Comparison of ENCODE assay signal across 13 mouse cellular contexts in genomic region chr11:106588781-106589180, GRCm38 (mm10). TPM values are rescaled to one million over a fixed set of nuclear protein-coding genes. Genes with fewer than 3 reads are reported as not detected.
A peak's percentile ranks its signal among the peaks of the same experiment; 100 is the strongest.
DNase-seq lines count a peak whose midpoint lies in the region; ATAC-seq and TF ChIP-seq lines count a peak whose summit lies in the region.
"Had no signal": no experiment of that assay in that cellular context is flagged by ENCODE, and none has a peak within 500 bp of the region (broad histone marks: within the 10 kb centered on the region; RNA-seq: fewer than 3 reads in every experiment).

No protein-coding gene starts in this region.

- H3K79me2 ChIP-seq in C2C12 (ENCODE audit: control insufficient read depth, insufficient read depth) = peaks cover 5% of the 10 kb centered on the region

- no peak overlapping the region for H3K9ac ChIP-seq in forebrain, embryonic 11.5 days (ENCODE audit: low read length)
- H3K9ac ChIP-seq: embryonic facial prominence, embryonic 13.5 days; forebrain, embryonic 12.5 days; intestine, embryonic 15.5 days had no signal

- 0 out of 2 replicates have a peak, but pooled peaks have one; percentile 27 for ATAC-seq in megakaryocyte-erythroid progenitor cell, adult 5-6 weeks (replicated peaks; ENCODE audit: low FRiP score, low TSS enrichment, poor library complexity, severe bottlenecking)
- no peak for ATAC-seq in forebrain, embryonic 11.5 days (replicated peaks; ENCODE audit: low FRiP score)

- no peak for TF ChIP-seq CTCF in C2C12 (IDR thresholded peaks at IDR 0.05; ENCODE audit: control insufficient read depth, insufficient read depth, insufficient read length)

- intact Hi-C loops in heart, postnatal 25 days (cut with DNase I) = no loop called here
- intact Hi-C loops in left cerebral cortex, postnatal 4 days (cut with DNase I) = no loop called here

- no peaks in the 10 kb centered on the region for H3K27me3 ChIP-seq in C2C12 (ENCODE audit: control insufficient read depth, insufficient read depth, insufficient read length)
- no peaks in the 10 kb centered on the region for H3K27me3 ChIP-seq in forebrain, embryonic 11.5 days (ENCODE audit: control insufficient read depth, insufficient read depth, low read length)
- H3K27me3 ChIP-seq: embryonic facial prominence, embryonic 13.5 days; forebrain, embryonic 12.5 days; intestine, embryonic 15.5 days had no signal

- peak overlapping the region; percentile 22 for H3K4me3 ChIP-seq in C2C12 (ENCODE audit: insufficient read depth, poor library complexity, severe bottlenecking)
- H3K4me3 ChIP-seq in forebrain, embryonic 11.5 days (ENCODE audit: low read depth, low read length) = no peak overlapping the region
- H3K4me3 ChIP-seq: embryonic facial prominence, embryonic 13.5 days; forebrain, embryonic 12.5 days; intestine, embryonic 15.5 days had no signal

- no peak overlapping the region for H3ac ChIP-seq in C2C12 (ENCODE audit: control insufficient read depth, insufficient read length, low read depth)

- H3K79me3 ChIP-seq in C2C12 (ENCODE audit: low read depth) = peaks cover 3% of the 10 kb centered on the region

- no peak overlapping the region for H3K27ac ChIP-seq in forebrain, embryonic 11.5 days (ENCODE audit: low read depth, low read length)
- H3K27ac ChIP-seq: embryonic facial prominence, embryonic 13.5 days; forebrain, embryonic 12.5 days; intestine, embryonic 15.5 days had no signal

- DNase-seq in heart, adult 9 months (ENCODE audit: low spot score in 2 of 2) = peak; percentile 28 to 30
- DNase-seq in heart, postnatal 25 days (ENCODE audit: low spot score) = no peak
- peak; percentile 83 for DNase-seq in fibroblast of lung, adult 2 months (ENCODE audit: low read depth)
- no peak for DNase-seq in left cerebral cortex, postnatal 4 days
- DNase-seq in forebrain, embryonic 11.5 days (ENCODE audit: low spot score) = no peak
- DNase-seq: adrenal gland, postnatal 36 days; lung, adult 2 months; right cerebral cortex, postnatal 14 days had no signal

- H3K4me1 ChIP-seq in forebrain, embryonic 11.5 days (replicated peaks; ENCODE audit: control insufficient read depth, insufficient read depth, low read length) = no peaks in the 10 kb centered on the region

- no peak overlapping the region for H3K4me2 ChIP-seq in forebrain, embryonic 11.5 days (ENCODE audit: low read depth, low read length, severe bottlenecking)
- H3K4me2 ChIP-seq: embryonic facial prominence, embryonic 13.5 days; forebrain, embryonic 12.5 days; intestine, embryonic 15.5 days had no signal

- WGBS in forebrain, embryonic 11.5 days = 60% methylated on average over 8 of the region's 8 CpGs

- no peaks in the 10 kb centered on the region for H3K9me3 ChIP-seq in forebrain, embryonic 11.5 days (ENCODE audit: control insufficient read depth, low read length)
- H3K9me3 ChIP-seq: embryonic facial prominence, embryonic 13.5 days; forebrain, embryonic 12.5 days; intestine, embryonic 15.5 days had no signal

- H3K36me3 ChIP-seq in C2C12 (ENCODE audit: control insufficient read depth, insufficient read depth) = no peaks in the 10 kb centered on the region
- no peaks in the 10 kb centered on the region for H3K36me3 ChIP-seq in forebrain, embryonic 11.5 days (ENCODE audit: control insufficient read depth, insufficient read depth, low read length)
- H3K36me3 ChIP-seq: forebrain, embryonic 12.5 days; intestine, embryonic 15.5 days had no signal

TF ChIP-seq in C2C12, 6 proteins besides CTCF, POLR2A, EP300 and RAD21:
- TF ChIP-seq MYOG (IDR thresholded peaks at IDR 0.05; ENCODE audit: control insufficient read depth, extremely low read depth, insufficient read length) (no peak), MYOD1 (IDR thresholded peaks at IDR 0.05; ENCODE audit: control insufficient read depth, insufficient read length, low read depth) (no peak), CEBPB (IDR thresholded peaks at IDR 0.05; ENCODE audit: low read depth) (peak; percentile 27), FOSL1 (IDR thresholded peaks at IDR 0.05; ENCODE audit: insufficient read depth, low read length, poor library complexity, severe bottlenecking) (no peak)

RNA-seq across cellular contexts. Expression of gene Tex2, which starts 24.4 kb away (rescaled TPM):
- total RNA-seq in heart, postnatal 25 days (2021) = 10 to 100 TPM; 45.5 to 46.7 TPM
- polyA plus RNA-seq in C2C12 (2012; fragmentation: generic; extraction: Trizol) = 5.9 TPM
- 23.4 and 24.2 TPM in 2 replicates for total RNA-seq in megakaryocyte-erythroid progenitor cell, adult 5-6 weeks (2014; fragmentation: Nextera tagmentation)
- 22.4 and 32.8 TPM in 2 replicates for total RNA-seq in megakaryocyte-erythroid progenitor cell, adult 5-6 weeks (2017)
- total RNA-seq in left cerebral cortex, postnatal 4 days (2021) = 10 to 100 TPM; 70.3 to 76.1 TPM
- polyA plus RNA-seq in forebrain, embryonic 11.5 days (2014; fragmentation: Nextera tagmentation; extraction: Ambion mirVana) = 8.3 and 8.8 TPM in 2 replicates

Comparison
In these comparisons a context has a peak if more than half of its experiments do, and no peak if none do; other contexts are left out.
1. DNase-seq: peak in heart, adult 9 months (2 of 2) and fibroblast of lung, adult 2 months (single experiment); none in heart, postnatal 25 days (single experiment), left cerebral cortex, postnatal 4 days (single experiment) and forebrain, embryonic 11.5 days (single experiment).